9 mouse cellular contexts compared by ENCODE assay signal in genomic region chr17:80471056-80471802, GRCm38 (mm10). TPM values are rescaled to one million over a fixed set of nuclear protein-coding genes. Genes with fewer than 3 reads are reported as not detected.
DNase-seq lines count a peak whose midpoint lies in the region; ATAC-seq lines count a peak whose summit lies in the region.
"Had no signal": no experiment of that assay in that cellular context is flagged by ENCODE, and none has a peak within 500 bp of the region (broad histone marks: within the 10 kb centered on the region; RNA-seq: fewer than 3 reads in every experiment).

No protein-coding gene starts in this region.

- no peaks in the 10 kb centered on the region for H3K9me3 ChIP-seq in kidney, embryonic 15.5 days (replicated peaks)
- no peaks in the 10 kb centered on the region for H3K9me3 ChIP-seq in embryonic facial prominence, embryonic 12.5 days
- no peaks in the 10 kb centered on the region for H3K9me3 ChIP-seq in midbrain, embryonic 12.5 days
- H3K9me3 ChIP-seq: limb, embryonic 15.5 days had no signal

- DNase-seq in kidney, postnatal 10 days = no peak
- DNase-seq in brain, adult 2 months (ENCODE audit: low read depth, low spot score) = peak; percentile 64
- DNase-seq in urinary bladder, postnatal 10 days (ENCODE audit: low spot score) = no peak
- DNase-seq in frontal cortex, postnatal 14 days (ENCODE audit: low spot score in 2 of 2) = no peak
- DNase-seq: kidney, adult 9 months had no signal

- H3K27ac ChIP-seq in kidney, embryonic 15.5 days = no peak overlapping the region
- H3K27ac ChIP-seq in embryonic facial prominence, embryonic 12.5 days = peak overlapping the region; percentile 36; the same call in 1 of the 2 replicates
- peak overlapping the region; percentile 58 for H3K27ac ChIP-seq in midbrain, embryonic 12.5 days (replicated peaks)
- H3K27ac ChIP-seq: limb, embryonic 15.5 days had no signal

- 41% methylated on average over 8 of the region's 8 CpGs for WGBS in kidney, embryonic 15.5 days
- WGBS in embryonic facial prominence, embryonic 12.5 days = 39% methylated on average over 8 of the region's 8 CpGs
- 37% methylated on average over 8 of the region's 8 CpGs for WGBS in midbrain, embryonic 12.5 days

- ATAC-seq in kidney, embryonic 15.5 days (replicated peaks; ENCODE audit: low FRiP score) = 0 out of 2 replicates have a peak, but pooled peaks have one; percentile 10
- no peak for ATAC-seq in embryonic facial prominence, embryonic 12.5 days (ENCODE audit: insufficient number of reproducible peaks, insufficient read depth, low FRiP score, low TSS enrichment)
- ATAC-seq in midbrain, embryonic 12.5 days (ENCODE audit: low FRiP score, low read depth) = peak; percentile 80

- peaks cover 10% of the 10 kb centered on the region for H3K4me1 ChIP-seq in kidney, embryonic 15.5 days
- peaks cover 5% of the 10 kb centered on the region; the same call in 1 of the 2 replicates for H3K4me1 ChIP-seq in embryonic facial prominence, embryonic 12.5 days
- H3K4me1 ChIP-seq in midbrain, embryonic 12.5 days = peaks cover 17% of the 10 kb centered on the region

- H3K4me2 ChIP-seq in kidney, embryonic 15.5 days = no peak overlapping the region
- no peak overlapping the region for H3K4me2 ChIP-seq in embryonic facial prominence, embryonic 12.5 days (replicated peaks)
- no peak overlapping the region for H3K4me2 ChIP-seq in midbrain, embryonic 12.5 days (replicated peaks)
- H3K4me2 ChIP-seq: limb, embryonic 15.5 days had no signal

- no peak overlapping the region for H3K9ac ChIP-seq in kidney, embryonic 15.5 days
- H3K9ac ChIP-seq in embryonic facial prominence, embryonic 12.5 days = no peak overlapping the region
- H3K9ac ChIP-seq in midbrain, embryonic 12.5 days (replicated peaks) = no peak overlapping the region
- H3K9ac ChIP-seq: limb, embryonic 15.5 days had no signal

- no peak overlapping the region for H3K4me3 ChIP-seq in kidney, embryonic 15.5 days (replicated peaks)
- H3K4me3 ChIP-seq in embryonic facial prominence, embryonic 12.5 days = no peak overlapping the region
- no peak overlapping the region for H3K4me3 ChIP-seq in midbrain, embryonic 12.5 days
- H3K4me3 ChIP-seq: limb, embryonic 15.5 days had no signal

- no peaks in the 10 kb centered on the region for H3K27me3 ChIP-seq in kidney, embryonic 15.5 days
- H3K27me3 ChIP-seq in embryonic facial prominence, embryonic 12.5 days = no peaks in the 10 kb centered on the region
- H3K27me3 ChIP-seq in midbrain, embryonic 12.5 days = no peaks in the 10 kb centered on the region
- H3K27me3 ChIP-seq: limb, embryonic 15.5 days had no signal

- no peaks in the 10 kb centered on the region for H3K36me3 ChIP-seq in kidney, embryonic 15.5 days
- peaks cover 3% of the 10 kb centered on the region; the same call in 1 of the 2 replicates for H3K36me3 ChIP-seq in embryonic facial prominence, embryonic 12.5 days
- H3K36me3 ChIP-seq in midbrain, embryonic 12.5 days = 0 out of 2 replicates have a peak, but pooled peaks cover under 1% of the 10 kb centered on the region
- H3K36me3 ChIP-seq: limb, embryonic 15.5 days had no signal

RNA-seq across cellular contexts. Expression of gene Sos1, which starts 9.0 kb away (rescaled TPM):
- polyA plus RNA-seq in kidney, embryonic 15.5 days (2015; fragmentation: Nextera tagmentation; extraction: Ambion mirVana) = 4.6 TPM in 2 replicates
- polyA plus RNA-seq in embryonic facial prominence, embryonic 12.5 days (2016; fragmentation: Nextera tagmentation; extraction: Ambion mirVana) = 6.4 and 7.6 TPM in 2 replicates
- polyA plus RNA-seq in midbrain, embryonic 12.5 days (2016; fragmentation: Nextera tagmentation; extraction: Ambion mirVana) = 7.3 and 8.0 TPM in 2 replicates
